Mouse (Mus musculus) cerebellum, adult 2 months (tissue): ENCODE measurements around the gene Bahcc1.

Experiments used
- CTCF ChIP-seq: fragments of 200-500 bp; IDR thresholded peaks from 2 replicates; pipeline ENCODE4 v1.5.1; 2011; ENCODE audit warnings: low read depth, mild to moderate bottlenecking, control low read depth, low read length, moderate library complexity, borderline replicate concordance; ENCODE audit not compliant: insufficient read depth
- POLR2A ChIP-seq: fragments of 200-500 bp; IDR thresholded peaks from 2 replicates; pipeline ENCODE4 v1.6.1; 2011; ENCODE audit warnings: low read length, control low read depth, borderline replicate concordance; ENCODE audit not compliant: insufficient read depth

DNA sequence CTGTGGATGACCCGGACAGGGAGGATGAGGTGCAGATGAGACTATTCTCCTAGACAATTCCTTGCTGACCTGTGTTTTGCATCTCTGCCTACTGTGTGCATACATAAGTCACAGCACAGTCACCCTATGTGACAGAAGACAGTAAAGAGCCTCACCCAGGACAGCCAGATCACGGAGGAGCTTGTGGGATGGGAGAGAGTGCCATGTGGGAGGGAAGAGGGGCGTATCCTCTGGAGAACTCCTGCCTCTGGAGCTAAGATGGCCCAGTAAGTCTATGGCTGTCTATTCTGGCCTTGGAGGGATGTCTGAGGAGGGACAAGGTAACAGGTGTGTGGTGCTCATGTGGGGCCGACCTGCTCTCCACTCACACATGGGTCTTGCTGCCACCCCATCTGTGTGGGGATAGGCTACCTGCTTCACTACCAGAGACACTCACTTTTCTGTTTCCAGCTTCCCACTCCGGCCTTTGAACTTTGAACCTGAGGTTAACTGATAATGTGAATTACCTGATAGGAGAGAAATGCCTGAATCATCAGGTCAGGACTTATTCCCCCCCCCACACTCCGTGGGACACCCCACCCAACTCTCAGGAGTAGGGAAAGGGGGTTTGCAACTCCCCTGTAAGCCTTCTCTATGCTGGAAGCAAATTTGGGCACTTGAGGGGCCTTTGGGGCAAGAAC is 10.2 kb upstream of the Bahcc1 start:
- TF ChIP-seq POLR2A (no peak), CTCF (no peak)
